Mouse (Mus musculus): ENCODE measurements around the gene Dpf2.

The Dpf2 gene

DNA sequence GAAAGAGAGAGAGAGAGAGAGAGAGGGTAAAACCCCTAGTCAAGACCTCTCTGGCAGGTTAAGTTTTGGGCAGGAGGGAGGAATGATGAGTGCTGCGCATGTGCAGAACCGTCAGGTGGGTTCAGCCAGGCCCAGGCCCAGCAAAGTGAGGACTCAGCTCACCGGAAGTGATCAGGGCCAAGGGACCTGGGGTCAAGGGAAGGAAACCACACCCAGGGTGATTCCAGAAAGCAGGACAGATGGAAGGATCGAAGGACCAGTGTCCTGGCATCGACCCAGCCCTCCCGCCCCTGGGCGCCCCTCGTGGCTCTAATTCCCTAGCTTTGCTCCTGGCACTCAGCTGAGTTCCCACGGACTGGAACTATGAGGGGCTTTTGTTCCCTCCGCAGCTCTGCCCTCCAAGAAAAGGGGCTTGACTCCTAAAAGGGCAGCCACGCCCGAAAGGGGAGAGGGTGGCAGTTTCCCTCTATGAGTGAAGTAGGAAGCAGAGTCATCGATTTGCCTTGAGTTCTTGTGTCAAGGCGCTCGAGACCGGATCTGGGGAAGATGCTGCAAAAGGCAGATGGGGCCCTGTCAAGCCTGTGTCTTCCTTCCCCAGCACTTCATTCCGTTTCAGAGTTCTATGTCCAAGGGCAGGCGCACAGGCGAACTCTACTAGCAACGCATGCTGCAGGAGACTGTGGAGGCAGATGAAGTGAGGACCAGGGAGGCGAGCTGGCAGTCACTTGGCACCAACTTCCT is 24.5 kb upstream of the Dpf2 start:
- no peak for DNase-seq (ENCODE audit: extremely low spot score, low spot score)

- DNase-seq (ENCODE audit: extremely low spot score, low spot score): no peak
Observed at GRCm38 (mm10) chr19:5935691-5936090, 22.9 kb upstream of the Dpf2 start.

- DNase-seq (ENCODE audit: extremely low spot score, low spot score): no peak
Observed at GRCm38 (mm10) chr19:5935266-5935665, 22.5 kb upstream of the Dpf2 start.

GRCm38 (mm10) chr19:5929634-5930596 is 17.1 kb upstream of the Dpf2 start:
- DNase-seq (ENCODE audit: extremely low spot score, low spot score): no peak

- no peak for DNase-seq (ENCODE audit: extremely low spot score, low spot score)
Observed at GRCm38 (mm10) chr19:5928546-5928945, 15.7 kb upstream of the Dpf2 start.

DNA sequence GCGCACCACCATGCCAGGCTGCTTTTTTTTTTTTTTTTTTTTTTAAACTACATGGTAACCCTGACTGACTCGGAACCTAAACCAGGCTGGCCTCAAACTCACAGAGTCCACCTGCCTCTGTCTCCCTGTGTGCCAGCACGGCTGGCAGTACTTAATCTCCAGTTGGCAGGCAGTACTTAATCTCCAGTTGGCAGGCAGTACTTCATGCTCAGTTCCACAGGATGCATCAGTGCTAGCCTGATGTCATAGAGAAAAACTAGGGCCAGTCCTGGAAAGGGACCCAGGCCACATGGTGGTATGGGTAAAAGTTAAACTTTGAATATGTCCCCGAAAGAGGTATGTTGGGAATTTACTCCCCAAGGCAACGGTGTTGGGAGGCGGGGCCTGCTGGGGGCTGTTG is 15.3 kb upstream of the Dpf2 start:
- DNase-seq (ENCODE audit: extremely low spot score, low spot score): no peak

DNA sequence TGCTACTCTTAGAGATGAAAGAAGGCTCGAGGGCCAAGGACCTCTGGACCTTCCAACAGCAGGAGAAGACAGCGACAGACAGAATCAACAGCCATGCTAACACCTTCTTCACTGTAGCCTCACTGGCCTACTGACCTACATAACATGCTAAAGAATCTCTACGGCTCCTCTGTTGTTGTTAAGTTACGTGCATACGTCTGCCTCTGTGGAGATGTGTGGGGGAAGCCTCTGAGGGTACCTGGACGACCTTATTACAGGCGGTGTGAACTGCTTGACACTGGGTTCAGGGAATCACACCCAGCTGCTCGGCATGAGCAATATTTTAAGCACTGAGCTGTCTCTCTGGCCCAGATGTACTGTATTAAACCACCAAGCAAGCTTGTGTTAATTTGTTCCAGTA is 14.7 kb upstream of the Dpf2 start:
- no peak for DNase-seq (ENCODE audit: extremely low spot score, low spot score)

DNA sequence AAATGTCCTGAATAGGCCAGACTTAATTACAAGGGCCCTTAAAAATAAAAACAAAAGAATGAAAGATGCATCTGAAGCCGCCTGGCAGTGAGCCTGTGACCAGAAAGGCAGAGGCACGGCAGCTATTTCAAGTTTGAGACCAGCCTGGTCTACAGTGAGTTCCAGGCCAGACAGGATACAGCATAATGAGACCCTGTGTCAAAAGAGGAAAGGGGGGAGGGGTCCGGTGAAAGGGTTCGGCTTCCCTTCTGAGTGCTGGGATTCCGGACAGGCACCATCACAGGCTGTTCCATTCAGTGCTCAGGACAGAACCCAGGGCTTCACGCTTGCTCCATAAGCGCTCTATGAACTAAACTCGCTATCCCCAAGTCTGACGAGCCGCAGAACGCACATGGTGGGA is 14.2 kb upstream of the Dpf2 start:
- DNase-seq (ENCODE audit: extremely low spot score, low spot score): no peak

- DNase-seq (ENCODE audit: extremely low spot score, low spot score): no peak
Observed at GRCm38 (mm10) chr19:5925311-5925855, 12.6 kb upstream of the Dpf2 start.

- peak; percentile 93 for DNase-seq (ENCODE audit: extremely low spot score, low spot score)
Observed at GRCm38 (mm10) chr19:5924713-5925093, 11.9 kb upstream of the Dpf2 start, which contains the start of gene Cdc42ep2. TSS of gene Cdc42ep2 (minus strand) at chr19:5924816.

DNA sequence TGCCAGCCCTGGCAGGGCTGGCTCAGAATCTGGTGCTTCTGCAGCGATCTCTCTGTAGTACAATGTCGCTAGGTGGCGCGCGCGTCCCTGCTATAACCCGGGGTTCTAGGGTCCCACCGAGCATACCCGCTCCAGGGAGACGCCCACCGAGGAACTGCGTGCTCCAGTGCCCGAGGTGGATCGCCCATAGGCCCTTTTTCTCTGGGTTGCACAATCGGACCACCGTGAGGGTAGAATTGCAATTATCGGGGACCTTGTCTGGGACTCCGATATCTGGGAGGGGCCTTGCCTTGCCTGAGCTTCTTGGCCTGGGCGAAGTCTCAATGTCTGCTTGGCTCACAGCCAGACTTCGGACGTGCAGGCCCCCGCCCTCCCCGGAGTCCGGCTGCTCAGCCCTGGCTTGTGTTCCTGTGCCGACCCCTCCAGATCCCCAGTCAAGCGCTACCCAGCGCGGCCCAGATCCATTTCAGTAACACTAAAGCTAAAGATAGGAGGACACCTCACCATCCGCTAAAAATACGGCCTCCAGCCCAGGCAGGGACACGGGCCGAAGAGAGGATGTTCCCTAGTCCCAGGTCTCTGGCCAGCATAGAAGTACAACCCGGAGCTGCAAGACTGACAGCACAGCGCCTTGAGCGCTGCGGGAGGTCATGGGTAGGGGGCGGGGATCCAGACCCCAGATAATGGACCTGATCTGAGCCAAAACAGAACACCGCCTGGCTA is 11.3 kb upstream of the Dpf2 start:
- DNase-seq (ENCODE audit: extremely low spot score, low spot score): peak; percentile 90

DNA sequence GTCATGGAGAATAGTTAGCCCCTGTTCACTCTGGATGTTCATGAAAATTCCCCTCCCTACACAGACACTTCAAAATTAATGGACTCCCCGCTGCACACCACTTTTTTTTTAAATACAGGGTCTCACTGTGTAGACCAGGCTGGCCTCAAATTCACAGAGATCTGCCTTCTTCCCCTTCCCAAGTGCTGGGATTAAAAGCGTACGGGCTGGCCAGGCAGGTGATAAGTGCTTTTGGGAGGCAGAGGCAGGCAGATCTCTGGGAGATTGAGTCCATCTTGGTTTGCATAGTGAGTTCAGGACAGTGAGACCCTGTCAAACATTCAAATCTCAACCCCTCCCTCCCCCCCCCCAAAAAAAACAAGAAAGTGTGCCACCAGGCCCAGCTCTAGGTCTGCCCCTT is 10.2 kb upstream of the Dpf2 start:
- no peak for DNase-seq (ENCODE audit: extremely low spot score, low spot score)

DNA sequence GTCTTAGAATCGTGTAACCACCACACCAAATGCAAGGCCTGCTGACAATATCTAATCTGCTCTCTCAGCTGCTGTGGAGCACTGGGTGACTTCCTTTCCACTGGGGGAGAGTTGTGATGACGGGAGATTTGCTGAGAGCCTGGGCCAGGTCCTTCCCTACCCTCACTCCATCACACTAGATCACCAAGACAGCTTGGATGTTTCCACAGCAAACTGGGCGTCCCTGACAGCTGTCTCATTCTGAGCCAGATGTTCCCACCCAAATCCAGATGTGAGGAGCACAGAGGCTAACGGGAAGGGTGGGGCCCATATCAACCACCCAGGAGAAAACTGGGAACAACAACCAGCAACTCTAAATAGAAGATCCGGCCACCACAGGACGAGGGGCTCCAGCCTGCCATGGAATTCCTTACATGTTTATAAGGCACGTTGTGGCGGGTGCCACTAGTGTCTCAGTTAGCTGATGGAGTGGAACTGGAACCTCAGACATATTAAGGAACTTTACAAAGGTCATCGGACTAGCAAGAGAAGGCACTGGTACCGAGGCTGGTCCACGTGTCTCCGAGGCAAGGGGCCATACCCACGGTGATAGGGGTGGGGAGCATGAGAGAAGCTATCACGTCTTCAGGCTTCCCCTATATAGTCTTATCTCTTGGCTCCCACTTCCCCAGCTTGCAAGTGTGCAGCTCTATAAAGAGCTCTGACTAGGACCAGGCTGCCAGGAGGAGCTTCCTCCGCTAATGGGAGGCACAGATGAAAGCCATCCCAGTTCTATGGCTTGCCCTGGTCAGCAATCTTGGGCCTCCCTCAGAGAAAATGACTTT is 9.5 kb upstream of the Dpf2 start:
- no peak for DNase-seq (ENCODE audit: extremely low spot score, low spot score)

DNA sequence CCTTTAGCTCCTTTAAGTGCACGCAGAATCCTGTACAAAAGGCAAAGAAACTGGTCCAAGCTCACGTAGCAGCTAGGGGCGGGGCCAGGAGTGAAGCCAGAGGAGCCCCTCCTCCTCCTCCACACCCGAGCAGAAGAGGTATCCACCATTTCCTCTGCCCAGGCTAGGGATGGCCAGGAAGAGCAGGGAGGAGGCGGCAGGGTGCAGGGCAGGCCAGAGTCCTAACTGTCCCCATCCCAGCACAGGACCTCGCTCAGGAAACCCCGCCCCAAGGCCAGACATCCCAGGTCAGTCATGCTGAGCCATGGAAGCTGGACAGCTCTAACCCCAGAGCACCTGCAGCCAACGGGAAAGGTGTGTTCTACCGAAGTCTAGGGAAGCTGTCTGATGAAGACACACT is 8.9 kb upstream of the Dpf2 start:
- no peak for DNase-seq (ENCODE audit: extremely low spot score, low spot score)

GRCm38 (mm10) chr19:5912103-5913006 is 455 bp downstream of the Dpf2 start:
- peak; percentile 100 for DNase-seq (ENCODE audit: extremely low spot score, low spot score)

- DNase-seq (ENCODE audit: extremely low spot score, low spot score): no peak
Observed at GRCm38 (mm10) chr19:5911430-5912102, 1.2 kb downstream of the Dpf2 start.

- no peak for DNase-seq (ENCODE audit: extremely low spot score, low spot score)
Observed at GRCm38 (mm10) chr19:5910221-5910620, 2.6 kb downstream of the Dpf2 start.

- no peak for DNase-seq (ENCODE audit: extremely low spot score, low spot score)
Observed at GRCm38 (mm10) chr19:5907275-5907674, 5.5 kb downstream of the Dpf2 start.

All from neural tube, embryonic 10.5 days (tissue).